Mouse (Mus musculus): ENCODE measurements around the gene Ap3b1. TPM values are rescaled to one million over a fixed set of nuclear protein-coding genes. Genes with fewer than 3 reads are reported as not detected.

Gene Ap3b1
- 57.0 to 61.9 TPM (median 60.1 TPM) in 4 replicates for total RNA-seq (2023)

DNA sequence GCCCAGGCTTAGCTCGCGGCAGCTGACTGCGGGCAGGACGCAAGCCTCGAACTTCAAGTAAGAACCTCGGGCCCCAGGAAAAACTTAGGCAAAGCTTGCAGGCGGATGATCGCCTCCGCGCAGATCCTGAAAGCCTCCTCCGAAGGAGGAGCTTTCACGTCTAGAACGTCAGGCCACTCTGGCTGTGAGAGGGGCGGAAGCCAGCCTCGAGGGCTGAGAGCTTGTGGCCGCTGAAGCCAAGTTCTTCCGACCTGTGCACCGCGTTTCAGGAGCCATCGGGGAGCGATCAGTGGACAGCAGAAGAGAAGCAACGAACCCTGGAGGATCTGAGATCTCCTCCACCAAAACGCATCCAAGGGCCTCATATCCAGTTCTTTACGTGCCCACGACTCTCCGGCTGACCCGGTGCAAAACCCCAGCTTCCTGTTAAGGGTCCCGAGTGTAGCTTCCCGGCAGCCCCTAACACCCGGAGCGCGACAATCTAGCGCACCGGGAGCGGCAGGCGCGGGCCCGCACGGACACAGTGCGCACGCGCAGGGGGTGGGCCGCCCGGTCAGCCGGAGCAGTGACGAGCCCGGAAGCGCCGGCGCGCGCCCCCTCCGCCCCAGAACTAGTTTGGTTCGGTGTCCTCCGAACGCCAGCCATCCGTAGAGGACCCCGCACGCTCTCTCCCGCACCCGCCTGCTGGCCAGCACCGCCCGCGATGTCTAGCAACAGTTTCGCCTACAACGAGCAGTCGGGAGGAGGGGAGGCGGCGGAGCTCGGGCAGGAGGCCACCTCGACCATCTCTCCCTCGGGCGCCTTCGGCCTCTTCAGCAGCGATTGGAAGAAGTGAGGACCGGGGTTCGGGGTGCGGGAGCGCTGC, at the start of gene Ap3b1:
Ap3b1 (plus strand) TSS at position 560 of the 865 bp plus-strand sequence.

Other genes with a start within 250 kb of the Ap3b1 start
- gene Scamp1, start 73.1 kb upstream of the Ap3b1 start, total RNA-seq (2023): 4.0 to 7.4 TPM (median 6.2 TPM) in 4 replicates

Measured in B cell, adult 62 days (primary cell).